Mouse (Mus musculus): Measurements from ENCODE around the gene Opcml. TPM values are rescaled to one million over a fixed set of nuclear protein-coding genes. Genes with fewer than 3 reads are reported as not detected.

The Opcml gene
- total RNA-seq, 2 experiments from 2014 or later = 1.6 to 1.9 TPM

GRCm38 (mm10) chr9:28440192-28440795 is 649.7 kb downstream of the Opcml start:
- DNase-seq = no peak

- no peak for DNase-seq
Measured at GRCm38 (mm10) chr9:28444485-28444884, 653.9 kb downstream of the Opcml start.

- DNase-seq = no peak
Measured at GRCm38 (mm10) chr9:28444972-28445371, 654.4 kb downstream of the Opcml start.

- no peak for DNase-seq
Measured at GRCm38 (mm10) chr9:28445863-28446262, 655.3 kb downstream of the Opcml start.

GRCm38 (mm10) chr9:28446278-28447064 is 655.9 kb downstream of the Opcml start:
- no peak for DNase-seq

GRCm38 (mm10) chr9:28452509-28452908 is 661.9 kb downstream of the Opcml start:
- no peak for DNase-seq

GRCm38 (mm10) chr9:28453062-28453461 is 662.5 kb downstream of the Opcml start:
- no peak for DNase-seq

GRCm38 (mm10) chr9:28457982-28458770 is 667.6 kb downstream of the Opcml start:
- DNase-seq = no peak

GRCm38 (mm10) chr9:28463622-28464021 is 673.0 kb downstream of the Opcml start:
- no peak for DNase-seq

- DNase-seq = no peak
Measured at GRCm38 (mm10) chr9:28469419-28469818, 678.8 kb downstream of the Opcml start.

GRCm38 (mm10) chr9:28471501-28471900 is 680.9 kb downstream of the Opcml start:
- no peak for DNase-seq

GRCm38 (mm10) chr9:28474586-28474985 is 684.0 kb downstream of the Opcml start:
- DNase-seq = no peak

GRCm38 (mm10) chr9:28481261-28481660 is 690.7 kb downstream of the Opcml start:
- DNase-seq = no peak

GRCm38 (mm10) chr9:28488499-28488898 is 697.9 kb downstream of the Opcml start:
- no peak for DNase-seq

GRCm38 (mm10) chr9:28489828-28490227 is 699.3 kb downstream of the Opcml start:
- DNase-seq = no peak

- DNase-seq = no peak
Measured at GRCm38 (mm10) chr9:28490410-28490809, 699.8 kb downstream of the Opcml start.

- no peak for DNase-seq
Measured at GRCm38 (mm10) chr9:28499841-28500794, 709.5 kb downstream of the Opcml start.

- no peak for DNase-seq
Measured at GRCm38 (mm10) chr9:28513905-28514304, 723.3 kb downstream of the Opcml start.

- DNase-seq = no peak
Measured at GRCm38 (mm10) chr9:28533191-28533590, 742.6 kb downstream of the Opcml start.

- no peak for DNase-seq
Measured at GRCm38 (mm10) chr9:28535006-28535405, 744.4 kb downstream of the Opcml start.

- no peak for DNase-seq
Measured at GRCm38 (mm10) chr9:28536637-28537036, 746.1 kb downstream of the Opcml start.

- no peak for DNase-seq
Measured at GRCm38 (mm10) chr9:28548189-28548588, 757.6 kb downstream of the Opcml start.
